Mouse (Mus musculus) kidney, postnatal 0 days (tissue): ENCODE results near the gene Pax7. TPM values are rescaled to one million over a fixed set of nuclear protein-coding genes. Genes with fewer than 3 reads are reported as not detected.
A peak's percentile ranks its signal among the peaks of the same experiment; 100 is the strongest.

Experiments
- ATAC-seq: fragments of 200-750 bp; cut with Nextera tagmentation; replicated peaks from 2 replicates; pipeline ENCODE4 v1.8.0; 2017; ENCODE audit warnings: low read depth, moderate number of reproducible peaks, moderate TSS enrichment, moderate library complexity; ENCODE audit not compliant: low FRiP score
- DNase-seq: peaks from one replicate; pipeline ENCODE4 v3.0.0-alpha.2; 2016; ENCODE audit warnings: low spot score
- H3K27ac ChIP-seq: fragments of 300-500 bp; sonication (generic); 2 replicates; pipeline ENCODE4 v1.5.1; 2014; ENCODE audit warnings: mild to moderate bottlenecking
- H3K27me3 ChIP-seq: fragments of 300-500 bp; sonication (generic); 2 replicates; pipeline ENCODE4 v1.6.1; 2014; ENCODE audit warnings: low read length, mixed read lengths; ENCODE audit not compliant: insufficient read depth
- H3K36me3 ChIP-seq: fragments of 300-500 bp; sonication (generic); 2 replicates; pipeline ENCODE4 v1.6.1; 2014; ENCODE audit warnings: low read length, mixed read lengths; ENCODE audit not compliant: insufficient read depth
- H3K4me1 ChIP-seq: fragments of 300-500 bp; sonication (generic); replicated peaks from 2 replicates; pipeline ENCODE4 v1.6.1; 2014; ENCODE audit warnings: antibody characterized with exemption, low read length, mixed read lengths; ENCODE audit not compliant: insufficient read depth
- H3K4me2 ChIP-seq: fragments of 300-500 bp; sonication (generic); 2 replicates; pipeline ENCODE4 v1.6.1; 2014; ENCODE audit warnings: mild to moderate bottlenecking, low read length, moderate library complexity, mixed read lengths
- H3K4me3 ChIP-seq: fragments of 300-500 bp; sonication (generic); replicated peaks from 2 replicates; pipeline ENCODE4 v1.5.1; 2014; ENCODE audit warnings: low read depth, low read length
- H3K9ac ChIP-seq: fragments of 300-500 bp; sonication (generic); 2 replicates; pipeline ENCODE4 v1.6.1; 2014; ENCODE audit warnings: low read depth, low read length
- H3K9me3 ChIP-seq: fragments of 300-500 bp; sonication (generic); replicated peaks from 2 replicates; pipeline ENCODE4 v1.6.1; 2016; ENCODE audit warnings: low read length, inconsistent platforms, mixed read lengths
- CTCF ChIP-seq: IDR thresholded peaks from 2 replicates; pipeline ENCODE4 v1.5.1; 2016; ENCODE audit warnings: antibody characterized with exemption, low read depth, mild to moderate bottlenecking, moderate library complexity
- WGBS: fragments of 180-500 bp; shearing (Covaris S2); extraction: QIAGEN DNeasy Blood & Tissue Kit; methylation state at CpG from one replicate; pipeline ENCODE4 v1.1.7; 2014; 5-methylcytosine and 5-hydroxymethylcytosine counted together
- polyA plus RNA-seq: library from polyadenylated mRNA; unstranded; fragments of >200 nt; fragmentation: Nextera tagmentation; extraction: Ambion mirVana; gene quantifications from 2 replicates; pipeline ENCODE4 v1.2.1, GENCODE M21; 2015

Gene Pax7
- polyA plus RNA-seq, 1 experiment from 2014 or later: not detected

GRCm38 (mm10) chr4:139789772-139790171 lies 43.6 kb downstream of the Pax7 start:
- Histone ChIP-seq H3K27ac (no peak overlapping the region), H3K27me3 (peaks cover 5% of the 10 kb centered on the region; the same call in 1 of the 2 replicates), H3K4me1 (no peaks in the 10 kb centered on the region), H3K4me3 (no peak overlapping the region), H3K9ac (no peak overlapping the region), H3K4me2 (no peak overlapping the region), H3K9me3 (no peaks in the 10 kb centered on the region), H3K36me3 (no peaks in the 10 kb centered on the region)
- DNase-seq (peak; percentile 36), ATAC-seq (no peak)
- 82% methylated on average over 7 of the region's 7 CpGs for WGBS
- TF ChIP-seq CTCF: peak; percentile 46

GRCm38 (mm10) chr4:139782926-139783467 lies 50.3 kb downstream of the Pax7 start:
- DNase-seq (no peak), ATAC-seq (no peak)
- TF ChIP-seq CTCF: no peak
- Histone ChIP-seq H3K27me3 (no peaks in the 10 kb centered on the region), H3K4me1 (no peaks in the 10 kb centered on the region), H3K4me2 (no peak overlapping the region), H3K9ac (no peak overlapping the region), H3K36me3 (no peaks in the 10 kb centered on the region), H3K9me3 (no peaks in the 10 kb centered on the region), H3K27ac (no peak overlapping the region), H3K4me3 (no peak overlapping the region)
- 44% methylated on average over 9 of the region's 9 CpGs for WGBS

GRCm38 (mm10) chr4:139771125-139771631 lies 62.1 kb downstream of the Pax7 start:
- H3K4me1 ChIP-seq: no peaks in the 10 kb centered on the region; the same call in 1 of the 2 replicates
- H3K27ac ChIP-seq: no peak overlapping the region
- 15% methylated on average over 9 of the region's 9 CpGs for WGBS
- no peak for TF ChIP-seq CTCF
- ATAC-seq: no peak
- no peak for DNase-seq
- no peaks in the 10 kb centered on the region for H3K36me3 ChIP-seq
- H3K9ac ChIP-seq: no peak overlapping the region
- H3K27me3 ChIP-seq: no peaks in the 10 kb centered on the region
- no peak overlapping the region for H3K4me2 ChIP-seq
- H3K4me3 ChIP-seq: no peak overlapping the region
- H3K9me3 ChIP-seq: no peaks in the 10 kb centered on the region

GRCm38 (mm10) chr4:139767823-139768222 lies 65.5 kb downstream of the Pax7 start:
- Histone ChIP-seq H3K9me3 (no peaks in the 10 kb centered on the region), H3K36me3 (no peaks in the 10 kb centered on the region), H3K27ac (no peak overlapping the region), H3K4me3 (no peak overlapping the region), H3K4me1 (no peaks in the 10 kb centered on the region; the same call in 1 of the 2 replicates), H3K9ac (no peak overlapping the region), H3K27me3 (no peaks in the 10 kb centered on the region; the same call in 1 of the 2 replicates), H3K4me2 (no peak overlapping the region)
- TF ChIP-seq CTCF: no peak
- WGBS: 42% methylated on average over 5 of the region's 5 CpGs
- ATAC-seq (no peak), DNase-seq (no peak)

GRCm38 (mm10) chr4:139767115-139767718 lies 66.1 kb downstream of the Pax7 start:
- no peak for TF ChIP-seq CTCF
- no peaks in the 10 kb centered on the region for H3K9me3 ChIP-seq
- no peak overlapping the region for H3K4me3 ChIP-seq
- H3K4me1 ChIP-seq: no peaks in the 10 kb centered on the region; the same call in 1 of the 2 replicates
- no peak overlapping the region for H3K9ac ChIP-seq
- H3K27me3 ChIP-seq: peaks cover under 1% of the 10 kb centered on the region; the same call in 1 of the 2 replicates
- 8% methylated on average over 18 of the region's 18 CpGs for WGBS
- no peaks in the 10 kb centered on the region for H3K36me3 ChIP-seq
- H3K4me2 ChIP-seq: no peak overlapping the region
- no peak overlapping the region for H3K27ac ChIP-seq
- DNase-seq (no peak), ATAC-seq (no peak)

- peaks cover 3% of the 10 kb centered on the region; the same call in 1 of the 2 replicates for H3K27me3 ChIP-seq
- TF ChIP-seq CTCF: no peak
- ATAC-seq: no peak
- 20% methylated on average over 13 of the region's 13 CpGs for WGBS
- no peak overlapping the region for H3K27ac ChIP-seq
- DNase-seq: no peak
- no peak overlapping the region for H3K4me3 ChIP-seq
- no peak overlapping the region for H3K9ac ChIP-seq
- H3K9me3 ChIP-seq: no peaks in the 10 kb centered on the region
- no peak overlapping the region for H3K4me2 ChIP-seq
- no peaks in the 10 kb centered on the region for H3K4me1 ChIP-seq
- no peaks in the 10 kb centered on the region for H3K36me3 ChIP-seq
These were observed 71.4 kb downstream of the Pax7 start for GRCm38 (mm10) chr4:139761911-139762310.
